Mouse (Mus musculus): ENCODE data around the gene Svop. TPM values are rescaled to one million over a fixed set of nuclear protein-coding genes. Genes with fewer than 3 reads are reported as not detected.

Svop gene
- total RNA-seq, 4 experiments from 2014 or later, result 160 to 171 (median 163) TPM

DNA sequence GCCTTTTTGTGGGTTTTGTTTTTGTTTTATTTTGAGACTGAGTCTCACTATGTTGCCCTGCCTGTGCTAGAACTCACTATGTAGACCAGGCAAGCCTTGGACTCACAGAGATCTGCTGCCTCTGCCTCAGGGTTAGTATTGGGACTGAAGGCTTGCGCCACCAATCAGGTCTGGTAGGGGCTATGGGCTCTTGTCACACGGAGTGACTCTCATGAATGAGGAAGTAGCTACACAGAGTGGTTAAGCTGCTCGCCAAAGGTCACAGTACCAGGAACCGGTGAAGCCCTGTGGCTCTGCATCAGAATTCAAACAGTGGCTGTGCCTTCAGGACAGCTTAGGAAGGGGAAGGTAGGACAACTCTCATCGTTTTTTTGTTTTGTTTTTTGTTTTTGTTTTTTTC lies 92.0 kb downstream of the Svop start:
- DNase-seq (ENCODE audit: low spot score in 2 of 2), result no peak

DNA sequence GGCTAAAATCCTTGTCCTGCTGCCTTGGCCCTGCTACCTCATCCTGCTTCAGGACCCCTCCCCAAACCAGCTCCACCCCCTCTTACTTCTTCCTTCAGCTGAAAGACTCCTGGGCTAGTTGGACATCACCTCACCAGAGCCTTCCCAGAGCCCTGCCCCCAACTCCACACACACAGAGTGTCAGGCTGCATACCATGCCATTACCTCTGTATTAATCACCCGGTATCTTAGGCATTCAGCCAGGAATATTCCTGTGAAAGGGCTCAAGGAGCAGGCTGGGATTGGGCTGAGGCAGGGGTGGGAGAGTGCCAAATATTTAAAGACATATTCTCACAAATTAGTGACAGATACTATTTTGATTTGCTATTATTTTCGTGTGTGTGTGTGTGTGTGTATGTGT lies 94.9 kb downstream of the Svop start:
- DNase-seq (ENCODE audit: low spot score in 2 of 2), result no peak

DNA sequence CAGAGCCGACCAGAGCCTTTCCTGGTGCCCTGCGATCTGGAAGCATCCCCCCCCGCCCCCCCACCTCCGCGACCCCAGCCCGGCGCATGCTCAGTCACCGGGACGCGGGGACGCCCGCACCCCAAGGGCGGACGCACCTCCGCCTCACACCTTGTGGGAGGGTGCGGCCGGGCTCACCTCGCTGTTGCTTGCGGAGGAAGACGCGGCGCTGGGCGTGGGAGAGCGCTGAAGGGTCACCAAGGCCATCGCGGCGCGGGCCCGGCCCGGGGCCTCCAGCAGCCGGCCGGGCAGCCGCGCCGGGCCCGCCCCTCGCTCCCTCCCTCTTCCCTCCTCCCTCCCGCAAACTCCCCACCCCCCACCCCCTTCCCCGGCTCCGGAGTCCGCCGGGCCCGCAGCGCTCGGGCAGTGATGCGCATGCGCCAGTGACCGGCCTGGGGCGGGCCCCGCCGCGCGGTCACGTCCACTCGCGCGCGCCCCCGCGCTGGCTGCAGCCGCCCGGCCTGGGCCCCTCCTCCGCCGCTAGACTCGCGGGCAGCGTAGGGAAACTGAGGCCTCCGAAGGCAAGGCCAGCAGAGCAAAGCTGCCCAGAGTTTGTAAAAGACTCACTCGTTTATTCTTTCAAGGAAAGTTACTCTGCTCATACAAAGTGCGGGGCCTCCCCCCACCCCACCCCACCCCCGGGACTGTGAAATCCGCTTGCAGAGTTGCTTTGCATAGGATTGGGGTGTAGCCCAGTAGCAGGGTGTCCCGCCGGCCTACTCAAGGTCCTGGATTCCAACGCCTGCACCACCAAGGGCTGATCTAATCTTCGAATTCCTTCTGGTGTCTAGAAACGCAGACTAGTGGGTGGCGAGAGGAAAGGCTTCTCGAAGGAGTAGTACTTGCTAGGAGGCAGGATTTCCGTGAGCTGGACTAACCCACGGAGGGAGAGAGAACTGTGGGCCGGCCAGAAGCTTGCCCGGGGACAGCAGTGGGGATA lies 97.6 kb downstream of the Svop start, which contains the start of gene Ssh1:
TSS of gene Ssh1 (minus strand) at position 408 of the 979 bp plus-strand sequence.
- peak; percentile 75 to 77 for DNase-seq (ENCODE audit: low spot score in 2 of 2)

DNA sequence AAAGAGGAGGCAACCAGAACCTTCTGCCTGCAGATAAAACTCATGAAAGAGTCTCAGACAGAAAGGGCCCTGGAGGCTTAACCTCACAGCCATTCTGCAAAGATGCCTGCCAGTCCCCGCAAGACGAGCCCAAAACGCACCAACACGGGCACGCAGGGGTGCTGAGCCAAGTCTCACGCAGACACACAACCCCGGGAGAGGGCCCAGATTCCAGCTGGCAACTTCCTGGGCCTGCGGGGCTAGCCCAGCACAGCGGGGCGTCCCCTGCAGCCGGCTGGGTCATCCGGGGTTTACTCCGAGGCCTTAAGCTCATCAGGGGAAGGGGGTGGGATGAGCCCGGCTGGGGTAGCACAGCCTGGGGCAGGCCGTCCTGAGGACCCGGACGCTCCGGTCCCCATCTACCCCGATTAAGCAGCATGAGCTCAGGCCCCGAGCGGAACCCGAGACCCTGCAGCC lies 98.3 kb downstream of the Svop start:
- peak in 1 of 2 experiments; percentile 33 for DNase-seq (ENCODE audit: low spot score in 2 of 2)

DNA sequence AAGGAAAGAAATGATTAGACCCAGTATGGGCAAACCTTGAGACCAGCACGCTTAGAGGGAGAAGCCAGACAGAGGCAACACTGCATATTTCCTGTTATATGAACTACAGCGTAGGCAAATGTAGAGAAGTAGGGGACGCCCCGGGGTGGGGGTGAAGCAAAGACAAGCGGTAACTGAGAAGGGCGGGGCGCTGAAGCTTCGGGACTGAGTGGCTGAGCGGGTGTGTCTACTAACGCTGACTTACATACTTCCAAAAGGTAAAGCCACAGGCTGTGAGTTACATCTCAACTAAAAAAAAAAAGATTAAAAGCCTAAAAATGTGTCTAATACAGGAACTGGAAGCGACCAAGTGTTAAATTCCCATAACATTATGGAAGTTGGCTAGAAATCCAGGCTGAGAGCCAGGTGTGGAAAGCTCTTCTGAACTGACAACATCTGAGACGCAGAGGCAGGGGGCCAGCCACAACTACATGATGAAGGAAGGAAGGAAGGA lies 99.0 kb downstream of the Svop start:
- DNase-seq (ENCODE audit: low spot score in 2 of 2), result no peak

DNA sequence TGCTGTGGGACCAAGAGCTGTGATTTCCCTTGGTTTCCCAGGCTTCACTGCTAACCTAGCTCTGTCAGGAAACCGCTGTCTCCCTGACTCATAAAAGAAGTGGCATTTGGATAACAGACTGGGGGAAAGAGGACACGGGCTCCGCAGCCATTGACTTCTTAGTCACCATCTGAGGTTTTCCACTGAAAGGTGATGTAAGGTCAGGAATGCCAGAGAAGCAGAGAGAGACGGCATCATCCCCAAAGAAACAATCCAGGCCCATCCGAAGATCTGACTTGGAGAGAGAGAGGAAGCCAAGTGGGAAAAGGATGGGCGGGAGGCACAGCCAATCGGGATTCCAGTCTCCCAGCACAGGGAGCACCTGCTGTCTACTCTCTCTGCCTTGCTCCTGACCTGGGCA lies 100.2 kb downstream of the Svop start:
- DNase-seq (ENCODE audit: low spot score in 2 of 2), result no peak

DNA sequence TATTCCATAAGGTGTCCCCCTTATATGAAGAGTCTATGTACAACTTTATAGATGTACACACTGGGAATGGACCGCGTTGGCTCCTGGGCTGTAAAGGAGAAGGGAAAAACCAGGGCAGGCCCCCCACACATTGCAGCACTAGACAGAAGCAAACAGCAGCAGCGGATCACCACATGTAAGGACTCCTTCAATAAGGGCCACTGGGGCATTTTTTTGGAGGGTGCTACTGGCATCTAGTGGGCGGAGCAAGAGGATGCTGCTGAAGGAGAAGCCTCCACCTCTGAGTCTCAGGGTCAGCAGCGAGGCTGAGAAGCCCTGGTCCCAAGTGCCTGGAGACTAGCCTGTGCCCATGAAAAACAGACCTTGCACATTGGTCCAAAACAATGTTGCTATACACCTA lies 100.8 kb downstream of the Svop start:
- no peak for DNase-seq (ENCODE audit: low spot score in 2 of 2)

DNA sequence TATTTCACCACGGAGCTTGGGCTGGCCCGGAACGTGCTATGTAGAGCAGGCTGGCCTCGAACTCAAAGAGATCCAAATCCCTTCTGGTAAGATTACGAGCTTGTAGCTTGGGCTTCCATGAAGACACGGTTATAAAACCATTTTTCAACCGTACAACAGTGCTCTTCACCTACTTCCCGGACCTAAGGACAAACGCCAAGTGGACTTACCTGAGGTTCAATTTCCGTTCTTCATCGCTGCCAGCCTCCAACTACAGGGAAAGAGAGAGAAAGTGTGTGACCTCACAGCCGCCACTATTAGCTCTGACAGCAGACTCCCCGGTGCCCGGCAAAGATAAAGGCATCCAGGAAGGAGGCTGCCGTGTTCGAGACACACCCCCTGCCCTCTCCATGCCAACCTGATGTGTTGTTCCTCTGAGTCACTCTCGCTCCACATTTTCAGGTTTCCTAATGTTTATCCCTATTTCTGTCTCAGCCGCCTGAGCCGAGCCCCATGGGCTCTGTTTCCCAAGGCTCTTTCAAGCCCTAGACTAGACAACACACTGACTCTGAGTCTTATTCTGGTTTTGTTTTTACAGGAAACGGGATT lies 101.8 kb downstream of the Svop start:
- DNase-seq (ENCODE audit: low spot score in 2 of 2), result no peak

DNA sequence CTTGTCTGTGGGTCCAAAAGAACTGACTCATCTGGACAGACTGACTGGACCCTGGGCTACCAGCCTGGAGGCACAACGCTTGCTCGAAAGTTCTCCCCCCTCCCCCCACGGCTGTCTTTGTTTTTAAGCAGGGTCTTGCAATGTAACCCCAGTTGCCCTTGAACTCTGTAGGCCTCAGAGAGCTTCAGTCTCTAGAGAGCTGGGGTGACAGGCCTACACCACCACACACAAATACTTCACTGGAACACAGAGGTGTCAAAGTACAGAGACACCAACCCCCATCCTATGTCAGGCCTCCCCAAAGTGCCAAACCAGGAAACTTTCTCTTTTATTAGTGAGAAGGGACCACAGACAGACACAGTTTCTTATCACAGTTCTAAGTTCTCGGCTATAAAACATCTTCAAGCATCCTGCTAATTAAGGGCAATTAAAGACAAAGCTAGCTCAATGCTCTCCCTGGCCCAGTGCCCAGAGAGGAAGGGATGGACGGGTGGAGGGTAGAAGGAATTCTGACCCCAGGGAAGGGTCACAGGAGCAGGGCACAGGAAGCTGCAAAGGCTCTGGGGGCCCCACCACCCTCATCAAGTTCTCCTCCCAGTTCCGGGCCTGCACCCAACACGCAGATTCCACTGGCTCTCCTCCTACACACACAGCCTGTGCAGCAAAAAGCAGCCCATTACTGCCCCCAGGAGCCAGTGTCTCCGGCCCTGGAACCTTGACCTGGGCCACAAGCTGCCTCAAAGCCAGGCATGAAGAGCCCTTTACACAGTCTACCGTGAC lies 105.0 kb downstream of the Svop start:
- DNase-seq (ENCODE audit: low spot score in 2 of 2), result no peak

DNA sequence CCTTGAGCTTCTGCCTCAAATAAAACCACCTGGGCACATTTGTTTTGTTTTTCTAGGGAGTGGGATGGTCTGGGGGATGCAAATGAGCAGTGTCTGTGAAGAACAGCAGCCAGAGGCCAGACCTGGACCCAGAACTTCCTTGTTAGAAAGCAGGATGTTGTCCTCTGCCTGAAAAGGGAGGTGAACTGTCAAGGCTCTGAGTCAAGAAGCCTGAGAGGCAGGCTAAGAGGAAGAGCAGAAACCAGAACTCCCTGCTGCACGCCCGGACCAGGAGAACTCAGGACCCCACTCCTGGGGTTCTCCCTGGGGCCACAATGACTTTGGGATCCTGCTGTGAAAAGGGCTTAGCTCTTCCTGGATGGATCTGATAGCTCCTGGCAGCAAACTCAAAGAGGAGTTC lies 105.6 kb downstream of the Svop start:
- no peak for DNase-seq (ENCODE audit: low spot score in 2 of 2)

DNA sequence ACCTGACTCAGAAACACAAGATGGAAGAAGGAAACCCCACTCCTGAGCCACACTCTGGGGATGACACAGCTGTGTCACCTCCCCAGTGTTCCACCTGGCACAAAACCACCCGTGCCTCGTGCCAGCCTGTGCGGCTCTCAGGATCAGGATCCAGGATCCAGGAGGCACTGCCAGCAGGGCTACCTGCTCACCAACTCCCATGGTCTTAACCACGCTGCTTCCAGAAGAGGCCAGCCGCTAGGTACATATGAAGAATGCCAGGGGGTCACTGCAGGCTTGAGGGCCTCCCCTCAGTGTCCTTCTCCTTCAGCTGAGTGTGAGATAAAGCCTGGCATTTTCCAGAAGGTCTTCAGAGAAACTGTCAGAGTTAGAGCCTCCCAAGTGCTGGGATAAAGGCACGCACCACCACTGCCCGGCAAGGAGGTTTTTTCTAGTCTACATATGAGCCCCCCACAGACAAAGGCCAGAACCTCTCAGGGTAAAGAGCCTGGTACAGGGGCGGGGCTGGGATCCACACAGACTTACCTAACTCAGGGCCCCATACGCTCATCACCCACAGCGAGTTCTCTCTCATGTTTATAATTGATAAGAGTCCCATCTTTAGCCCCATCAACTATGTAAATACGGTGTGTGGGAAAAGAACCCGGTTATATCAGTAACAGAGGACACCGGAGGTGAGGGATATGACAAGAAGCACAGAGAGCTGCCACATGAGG lies 107.2 kb downstream of the Svop start:
- no peak for DNase-seq (ENCODE audit: low spot score in 2 of 2)

DNA sequence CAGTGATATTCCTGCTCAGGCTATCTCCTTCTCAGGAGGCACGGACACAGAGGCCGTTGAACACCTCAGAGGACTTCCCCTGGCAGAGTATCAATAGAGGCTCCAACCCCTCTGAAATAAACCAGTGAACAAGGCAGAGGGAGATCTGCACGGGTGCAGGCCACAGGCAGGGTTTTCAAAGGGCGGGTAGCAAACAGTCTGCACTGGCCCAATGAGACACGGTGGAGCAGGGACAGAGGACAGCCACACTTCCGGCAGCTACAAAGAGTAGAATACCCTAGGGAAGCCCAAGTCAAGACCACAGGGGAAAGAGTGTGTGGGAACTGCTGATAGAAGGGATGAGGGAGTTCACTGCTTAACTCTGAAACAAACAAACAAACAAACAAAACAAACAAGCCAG lies 107.8 kb downstream of the Svop start:
- DNase-seq (ENCODE audit: low spot score in 2 of 2), result no peak

DNA sequence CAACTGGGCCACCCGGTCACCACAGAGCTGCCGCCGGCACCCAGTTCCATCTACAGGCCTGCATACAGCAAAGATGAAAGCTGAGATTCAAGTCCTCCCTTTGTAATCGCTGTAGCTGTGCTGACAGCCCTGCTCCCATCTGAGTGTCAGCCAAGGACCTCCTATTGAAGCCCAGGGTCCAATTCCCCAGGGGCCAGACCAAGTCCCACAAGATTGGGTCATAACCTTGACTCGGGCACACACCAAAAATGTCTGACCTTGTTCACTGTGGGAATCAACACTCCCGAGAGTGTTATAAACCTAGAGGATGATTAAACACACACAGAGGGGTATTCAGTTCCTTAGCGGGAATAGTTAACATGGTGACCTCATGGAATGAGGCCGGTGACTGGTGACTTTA lies 109.5 kb downstream of the Svop start:
- no peak for DNase-seq (ENCODE audit: low spot score in 2 of 2)

DNA sequence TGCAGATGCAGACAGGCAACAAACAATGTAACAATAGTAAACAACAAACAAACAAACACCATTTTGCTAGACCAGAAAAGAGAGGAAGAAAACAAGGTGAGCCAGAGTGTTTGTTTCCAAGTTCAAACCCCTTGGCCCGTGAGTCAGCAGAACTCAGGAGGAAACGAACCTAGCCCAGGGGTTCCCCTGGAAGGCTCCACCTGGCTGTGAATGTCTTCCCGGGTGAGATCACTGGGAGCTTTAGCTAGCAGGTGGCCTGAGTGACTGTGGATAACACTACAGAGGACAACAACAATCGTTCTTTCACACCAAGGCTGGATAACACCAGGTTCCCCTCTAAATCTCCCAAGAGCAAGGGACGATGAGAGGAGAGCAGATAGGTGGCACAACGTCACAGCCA lies 110.2 kb downstream of the Svop start:
- DNase-seq (ENCODE audit: low spot score in 2 of 2), result no peak

DNA sequence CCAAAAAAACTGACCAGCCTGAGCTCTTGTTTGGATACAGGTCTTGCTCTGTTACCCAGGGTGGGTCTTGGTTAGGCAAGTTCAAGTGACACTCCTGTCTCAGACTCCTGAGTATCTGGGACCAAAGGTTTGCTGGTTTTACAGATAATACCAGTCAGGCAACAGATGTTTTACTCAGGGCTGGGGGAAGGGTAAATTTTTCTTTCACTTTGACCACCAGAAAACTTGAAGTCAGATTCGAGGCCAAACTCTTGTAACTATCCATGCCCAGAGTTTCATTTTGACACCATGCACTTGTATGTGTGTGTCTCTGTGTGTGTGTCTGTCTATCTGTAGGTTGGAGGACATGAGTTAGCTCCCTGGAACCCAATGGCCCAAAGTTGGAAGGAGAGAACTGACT lies 110.9 kb downstream of the Svop start:
- DNase-seq (ENCODE audit: low spot score in 2 of 2), result no peak

DNA sequence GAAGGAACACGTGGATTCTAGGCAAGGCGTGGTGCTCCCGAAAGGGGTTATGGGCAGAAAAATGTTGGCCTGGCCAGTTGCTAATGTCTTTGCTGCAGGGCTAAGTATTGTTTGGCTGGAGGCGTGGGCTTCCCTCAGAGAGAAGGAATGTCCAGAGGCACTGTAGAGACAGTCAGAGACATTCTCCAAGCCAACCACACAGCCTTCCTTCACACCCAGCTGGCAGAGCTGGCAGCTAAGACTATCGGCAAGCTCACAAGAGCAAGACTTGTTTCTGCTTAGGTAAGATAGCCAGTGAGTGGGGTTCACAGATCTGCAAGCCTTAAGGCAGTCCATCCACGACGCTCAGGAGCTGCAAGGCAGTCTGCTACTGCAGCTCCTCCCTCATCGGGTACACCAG lies 114.1 kb downstream of the Svop start:
- no peak for DNase-seq (ENCODE audit: low spot score in 2 of 2)

Other genes with a start within 250 kb of the Svop start
- 10 to 100 TPM; 76.3 to 95.4 (median 86.2) TPM for gene Coro1c, start 182.8 kb downstream of the Svop start, total RNA-seq (2022)
- 10 to 100 TPM; 25.6 to 29.5 (median 27.1) TPM for gene Ssh1, start 97.7 kb downstream of the Svop start, total RNA-seq (2022)
- under 1 TPM in 1 of 4 experiments, not detected in 3; 0.30 TPM for gene Dao, start 87.9 kb downstream of the Svop start, total RNA-seq (2022)
- gene Usp30, start 26.1 kb downstream of the Svop start, total RNA-seq (2022), result 10 to 100 TPM; 36.5 to 43.3 (median 42.3) TPM
- gene Alkbh2, start 36.6 kb upstream of the Svop start, total RNA-seq (2022), result 1 to 10 TPM; 4.7 to 9.3 (median 5.9) TPM
- gene Ung, start 38.8 kb upstream of the Svop start, total RNA-seq (2022), result 1 to 10 TPM; 2.1 to 3.7 (median 3.2) TPM
- gene Acacb, start 55.0 kb upstream of the Svop start, total RNA-seq (2022), result 1 to 10 TPM; 5.5 to 7.8 (median 6.4) TPM
- gene Foxn4, start 182.2 kb upstream of the Svop start, total RNA-seq (2022), result not detected
- 1 to 10 TPM; 2.1 to 2.6 (median 2.4) TPM for gene Myo1h, start 197.6 kb upstream of the Svop start, total RNA-seq (2022)

Measured in left cerebral cortex, adult 8-10 months (tissue).